Mouse (Mus musculus): Measurements from ENCODE around the gene Aco2. TPM values are rescaled to one million over a fixed set of nuclear protein-coding genes. Genes with fewer than 3 reads are reported as not detected.

The Aco2 gene
- total RNA-seq, 2 experiments from 2014 or later, result 44.4 to 72.2 TPM

GRCm38 (mm10) chr15:81915663-81916062 lies 43.6 kb downstream of the Aco2 start:
- no peak for ATAC-seq (replicated peaks; ENCODE audit: low FRiP score, poor library complexity, severe bottlenecking)

GRCm38 (mm10) chr15:81917201-81917600 lies 45.1 kb downstream of the Aco2 start:
- no peak for ATAC-seq (replicated peaks; ENCODE audit: low FRiP score, poor library complexity, severe bottlenecking)

- peak; percentile 81 for ATAC-seq (replicated peaks; ENCODE audit: low FRiP score, poor library complexity, severe bottlenecking)
Observed at GRCm38 (mm10) chr15:81917621-81918463, 45.7 kb downstream of the Aco2 start.

- ATAC-seq (replicated peaks; ENCODE audit: low FRiP score, poor library complexity, severe bottlenecking), result no peak
Observed at GRCm38 (mm10) chr15:81919062-81919461, 47.0 kb downstream of the Aco2 start.

- no peak for ATAC-seq (replicated peaks; ENCODE audit: low FRiP score, poor library complexity, severe bottlenecking)
Observed at GRCm38 (mm10) chr15:81920546-81921217, 48.6 kb downstream of the Aco2 start.

- no peak for ATAC-seq (replicated peaks; ENCODE audit: low FRiP score, poor library complexity, severe bottlenecking)
Observed at GRCm38 (mm10) chr15:81921255-81921654, 49.1 kb downstream of the Aco2 start.

- ATAC-seq (replicated peaks; ENCODE audit: low FRiP score, poor library complexity, severe bottlenecking), result peak; percentile 39
Observed at GRCm38 (mm10) chr15:81924933-81925332, 52.8 kb downstream of the Aco2 start.

GRCm38 (mm10) chr15:81925760-81926445 lies 53.8 kb downstream of the Aco2 start, which contains the start of gene Polr3h:
Gene Polr3h (minus strand): TSS chr15:81926240.
- peak; percentile 93 for ATAC-seq (replicated peaks; ENCODE audit: low FRiP score, poor library complexity, severe bottlenecking)

GRCm38 (mm10) chr15:81926446-81926822 lies 54.3 kb downstream of the Aco2 start:
- peak; percentile 8; the same call in 1 of the 2 replicates for ATAC-seq (replicated peaks; ENCODE audit: low FRiP score, poor library complexity, severe bottlenecking)

GRCm38 (mm10) chr15:81927741-81928140 lies 55.6 kb downstream of the Aco2 start:
- no peak for ATAC-seq (replicated peaks; ENCODE audit: low FRiP score, poor library complexity, severe bottlenecking)

GRCm38 (mm10) chr15:81928277-81928676 lies 56.2 kb downstream of the Aco2 start:
- ATAC-seq (replicated peaks; ENCODE audit: low FRiP score, poor library complexity, severe bottlenecking), result no peak

- ATAC-seq (replicated peaks; ENCODE audit: low FRiP score, poor library complexity, severe bottlenecking), result no peak
Observed at GRCm38 (mm10) chr15:81932951-81933470, 60.9 kb downstream of the Aco2 start.

- no peak for ATAC-seq (replicated peaks; ENCODE audit: low FRiP score, poor library complexity, severe bottlenecking)
Observed at GRCm38 (mm10) chr15:81933986-81934385, 61.9 kb downstream of the Aco2 start.

- ATAC-seq (replicated peaks; ENCODE audit: low FRiP score, poor library complexity, severe bottlenecking), result no peak
Observed at GRCm38 (mm10) chr15:81935869-81936637, 63.9 kb downstream of the Aco2 start.

GRCm38 (mm10) chr15:81936679-81937078 lies 64.6 kb downstream of the Aco2 start, which contains the start of gene Csdc2:
Gene Csdc2 (plus strand): TSS chr15:81936759.
- ATAC-seq (replicated peaks; ENCODE audit: low FRiP score, poor library complexity, severe bottlenecking), result no peak

- no peak for ATAC-seq (replicated peaks; ENCODE audit: low FRiP score, poor library complexity, severe bottlenecking)
Observed at GRCm38 (mm10) chr15:81937098-81937972, 65.2 kb downstream of the Aco2 start.

GRCm38 (mm10) chr15:81938246-81938645 lies 66.1 kb downstream of the Aco2 start:
- ATAC-seq (replicated peaks; ENCODE audit: low FRiP score, poor library complexity, severe bottlenecking), result no peak

- no peak for ATAC-seq (replicated peaks; ENCODE audit: low FRiP score, poor library complexity, severe bottlenecking)
Observed at GRCm38 (mm10) chr15:81939157-81939715, 67.1 kb downstream of the Aco2 start.
